8 mouse cellular contexts compared by ENCODE assay signal in the genomic region with DNA sequence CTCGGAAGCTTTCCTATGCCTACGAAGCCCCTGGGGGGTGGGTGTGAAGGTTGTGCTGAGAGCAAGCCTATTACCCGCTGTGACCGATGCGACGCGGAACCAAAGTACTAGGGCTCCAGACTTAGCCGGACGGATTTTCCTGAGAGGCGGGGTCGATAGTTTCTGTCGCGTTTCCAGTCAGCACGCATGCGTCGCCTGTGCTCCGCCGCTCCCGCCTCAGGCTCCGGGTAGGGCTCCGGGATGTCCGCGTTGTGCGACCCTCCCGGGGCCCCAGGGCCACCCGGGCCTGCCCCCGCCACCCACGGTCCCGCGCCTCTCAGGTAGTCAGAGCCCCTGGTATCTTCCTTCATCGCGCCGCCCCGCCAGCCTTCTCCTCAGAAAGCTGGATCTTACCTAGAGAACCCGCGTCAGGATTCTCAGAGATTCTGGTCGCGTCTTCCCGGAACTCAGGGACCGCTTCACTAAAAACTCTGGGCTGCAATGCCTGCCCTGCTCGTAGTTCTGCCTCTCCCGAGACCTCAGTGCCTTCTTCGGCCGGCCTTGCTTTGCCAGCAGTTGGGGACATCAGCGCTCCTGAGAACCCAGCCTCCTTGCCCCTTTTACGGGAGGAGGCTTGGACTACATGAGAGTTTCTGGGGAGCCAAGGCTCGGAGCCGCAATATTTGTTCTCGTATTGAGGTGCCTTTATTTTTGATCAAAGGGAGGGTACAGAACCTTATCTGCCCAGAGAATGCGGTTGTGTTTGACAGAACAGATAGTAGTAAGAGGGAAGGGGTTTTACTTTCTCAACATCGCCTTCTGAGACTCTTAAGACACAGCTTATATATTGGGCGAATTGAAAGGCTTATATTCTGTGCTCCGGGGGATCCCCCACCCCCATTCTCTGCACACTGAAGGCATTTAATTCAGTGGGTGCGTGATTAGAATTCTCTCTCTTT. TPM values are rescaled to one million over a fixed set of nuclear protein-coding genes. Genes with fewer than 3 reads are reported as not detected.
DNase-seq lines count a peak whose midpoint lies in the region; ATAC-seq and TF ChIP-seq lines count a peak whose summit lies in the region.

Gene Ints5 (plus strand): TSS at position 177 of the 938 bp plus-strand sequence.

- WGBS in forebrain, embryonic 15.5 days = 2% methylated on average over 54 of the region's 54 CpGs
- 2% methylated on average over 54 of the region's 54 CpGs for WGBS in neural tube, embryonic 14.5 days

- intact Hi-C loops in heart, postnatal 14 days (cut with DNase I) = no loop called here

- peak; percentile 91 for DNase-seq in ES-E14 (ENCODE audit: low read depth, low spot score)
- peak; percentile 82 for DNase-seq in cerebellum, adult 11 months
- DNase-seq in heart, postnatal 14 days = peak; percentile 85 to 88
- DNase-seq in layer of hippocampus, adult 11-12 months (ENCODE audit: low spot score) = peak; percentile 84
- DNase-seq in lung, adult 18-20 months = peak; percentile 86

- H3K4me3 ChIP-seq in ES-E14 (ENCODE audit: insufficient read depth in 1 of 2, low read depth in 1 of 2, low read length in 2 of 2, poor library complexity in 1 of 2, severe bottlenecking in 1 of 2) = peak within 1 kb of the TSS; percentile 91 to 94
- peak within 1 kb of the TSS; percentile 86 for H3K4me3 ChIP-seq in forebrain, embryonic 15.5 days
- peak within 1 kb of the TSS; percentile 81 for H3K4me3 ChIP-seq in neural tube, embryonic 14.5 days (ENCODE audit: low read depth, low read length)
- peak within 1 kb of the TSS; percentile 76 for H3K4me3 ChIP-seq in testis, adult 2 months (ENCODE audit: control insufficient read depth, low read depth, low read length)

- no peaks in the 10 kb centered on the region for H3K9me3 ChIP-seq in ES-E14 (ENCODE audit: control insufficient read depth, insufficient read depth, low read depth, low read length)
- H3K9me3 ChIP-seq in forebrain, embryonic 15.5 days = no peaks in the 10 kb centered on the region
- no peaks in the 10 kb centered on the region for H3K9me3 ChIP-seq in neural tube, embryonic 14.5 days (ENCODE audit: control insufficient read depth, low read length)

- no peaks in the 10 kb centered on the region for H3K27me3 ChIP-seq in forebrain, embryonic 15.5 days
- H3K27me3 ChIP-seq in neural tube, embryonic 14.5 days (ENCODE audit: control insufficient read depth, insufficient read depth, low read length) = no peaks in the 10 kb centered on the region
- H3K27me3 ChIP-seq in testis, adult 2 months (ENCODE audit: control insufficient read depth, insufficient read depth, low read length) = no peaks in the 10 kb centered on the region

- peak within 1 kb of the TSS; percentile 98 for H3K9ac ChIP-seq in ES-E14 (ENCODE audit: insufficient read depth, low read depth, low read length, poor library complexity, severe bottlenecking)
- H3K9ac ChIP-seq in forebrain, embryonic 15.5 days (replicated peaks) = peak within 1 kb of the TSS; percentile 95
- peak within 1 kb of the TSS; percentile 83 for H3K9ac ChIP-seq in neural tube, embryonic 14.5 days (replicated peaks; ENCODE audit: low read depth, low read length)

- peak within 1 kb of the TSS; percentile 92 for H3K4me2 ChIP-seq in forebrain, embryonic 15.5 days (replicated peaks)
- peak within 1 kb of the TSS; percentile 94 for H3K4me2 ChIP-seq in neural tube, embryonic 14.5 days (ENCODE audit: low read depth, low read length)

- peak; percentile 46 for ATAC-seq in forebrain, embryonic 15.5 days (replicated peaks)
- peak; percentile 47 for ATAC-seq in neural tube, embryonic 14.5 days (ENCODE audit: low read depth)

- peak within 1 kb of the TSS; percentile 73 for H3K27ac ChIP-seq in ES-E14 (ENCODE audit: insufficient read depth, low read depth, low read length, poor library complexity, severe bottlenecking)
- peak within 1 kb of the TSS; percentile 87 for H3K27ac ChIP-seq in forebrain, embryonic 15.5 days (replicated peaks)
- peak within 1 kb of the TSS; percentile 86 for H3K27ac ChIP-seq in neural tube, embryonic 14.5 days (ENCODE audit: low read depth, low read length)
- peak within 1 kb of the TSS; percentile 73 for H3K27ac ChIP-seq in testis, adult 2 months (ENCODE audit: control insufficient read depth, insufficient read depth, low read depth, low read length)

- peaks cover 34% of the 10 kb centered on the region for H3K36me3 ChIP-seq in ES-E14 (ENCODE audit: control insufficient read depth, insufficient read depth, low read length, poor library complexity, severe bottlenecking)
- H3K36me3 ChIP-seq in forebrain, embryonic 15.5 days = peaks cover 25% of the 10 kb centered on the region
- H3K36me3 ChIP-seq in neural tube, embryonic 14.5 days (ENCODE audit: control insufficient read depth, insufficient read depth, low read length) = peaks cover 7% of the 10 kb centered on the region; the same call in 1 of the 2 replicates
- H3K36me3 ChIP-seq in testis, adult 2 months (ENCODE audit: control insufficient read depth, insufficient read depth, low read length) = no peaks in the 10 kb centered on the region

- H3K4me1 ChIP-seq in ES-E14 (ENCODE audit: control insufficient read depth in 2 of 2, insufficient read depth in 2 of 2, low read length in 2 of 2, poor library complexity in 1 of 2) = peaks cover 2 to 4% of the 10 kb centered on the region in 2 experiments; a peak in 2 of 4 replicates
- peaks cover 41% of the 10 kb centered on the region for H3K4me1 ChIP-seq in forebrain, embryonic 15.5 days
- H3K4me1 ChIP-seq in neural tube, embryonic 14.5 days (ENCODE audit: control insufficient read depth, insufficient read depth, low read length) = peaks cover 19% of the 10 kb centered on the region
- H3K4me1 ChIP-seq in testis, adult 2 months (ENCODE audit: control insufficient read depth, insufficient read depth, low read length) = peaks cover 16% of the 10 kb centered on the region

- TF ChIP-seq CTCF in testis, adult 2 months (IDR thresholded peaks at IDR 0.05; ENCODE audit: control insufficient read depth, insufficient read depth, insufficient replicate concordance, low read depth, low read length) = no peak

- in situ Hi-C loops in ES-E14 (cut with MboI; ENCODE audit: low sequenced_read_pairs in 2 of 2, unreplicated experiment in 2 of 2) = no loop called here

- TF ChIP-seq POLR2A in testis, adult 2 months (IDR thresholded peaks at IDR 0.05; ENCODE audit: control insufficient read depth, low read depth, low read length) = peak; percentile 92

TF ChIP-seq in ES-E14, 5 proteins besides CTCF, POLR2A, EP300 and RAD21:
- peak; percentile 84 for TF ChIP-seq HCFC1 (IDR thresholded peaks at IDR 0.05; ENCODE audit: borderline replicate concordance, insufficient read depth, low read length)
- no peak for TF ChIP-seq ZC3H11A (IDR thresholded peaks at IDR 0.05; ENCODE audit: borderline replicate concordance, low read depth, low read length)
- no peak for TF ChIP-seq MAFK (IDR thresholded peaks at IDR 0.05; ENCODE audit: insufficient read depth, low read depth, low read length)
- no peak for TF ChIP-seq ZNF384 (IDR thresholded peaks at IDR 0.05; ENCODE audit: low read depth, low read length)
- TF ChIP-seq CHD2 (IDR thresholded peaks at IDR 0.05; ENCODE audit: low read depth, low read length) = no peak
TF ChIP-seq in ES-E14: peak in this region for 1.

RNA-seq across cellular contexts. Expression of gene Ints5, which starts in this region (rescaled TPM):
- total RNA-seq in ES-E14 (2012; rRNA removed) = 54.0 and 59.3 TPM in 2 replicates
- polyA plus RNA-seq in forebrain, embryonic 15.5 days (2015; fragmentation: Nextera tagmentation; extraction: Ambion mirVana) = 42.0 and 43.7 TPM in 2 replicates
- 10 to 100 TPM; 12.3 to 12.9 TPM for total RNA-seq in heart, postnatal 14 days (2021)
- 22.0 and 30.3 TPM in 2 replicates for polyA plus RNA-seq in neural tube, embryonic 14.5 days (2014; fragmentation: Nextera tagmentation; extraction: Ambion mirVana)
- 6.6 and 6.7 TPM in 2 replicates for polyA plus RNA-seq in testis, adult 2 months (2012; rRNA removed)

Comparison
In these comparisons a context has a peak if more than half of its experiments do, and no peak if none do; other contexts are left out.
1. Peak in every context shown above with its lines: DNase-seq, ATAC-seq, H3K4me3 ChIP-seq and H3K27ac ChIP-seq.